Mouse (Mus musculus): ENCODE measurements at regions not wholly inside any gene's neighbourhood (a gene's known extent, or its start where the extent isn't known, plus 50 kb on each side); places are given as distances from the start of the nearest gene placed in this dataset.
A peak's percentile ranks its signal among the peaks of the same experiment; 100 is the strongest.

DNA sequence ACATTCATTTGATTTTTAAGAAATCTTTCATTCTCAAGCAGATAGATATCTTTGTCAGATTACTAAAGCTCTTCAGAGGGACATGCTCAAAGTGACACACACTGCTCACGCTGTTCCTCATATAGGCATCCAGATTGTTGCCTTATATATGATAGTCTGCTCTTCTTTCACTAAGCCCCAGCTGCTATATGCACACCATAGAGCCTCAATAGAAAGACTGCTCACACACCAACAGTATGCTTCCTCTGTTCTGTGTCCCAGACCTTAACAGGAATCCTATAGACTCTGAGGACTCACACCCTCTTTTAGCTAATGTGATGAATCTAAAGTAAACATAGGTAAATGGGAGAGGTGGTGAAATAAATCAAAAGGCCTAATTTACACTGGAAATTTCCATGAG is 561.8 kb downstream of the Smarca1 start:
- no peak overlapping the region for H3K4me2 ChIP-seq (ENCODE audit: low read length)
- no peak for ATAC-seq
- no peaks in the 10 kb centered on the region for H3K4me1 ChIP-seq (replicated peaks; ENCODE audit: control insufficient read depth, insufficient read depth, low read length)
- H3K27ac ChIP-seq (ENCODE audit: low read length), result no peak overlapping the region
- H3K4me3 ChIP-seq (replicated peaks; ENCODE audit: low read length), result no peak overlapping the region
- no peak overlapping the region for H3K9ac ChIP-seq (replicated peaks; ENCODE audit: low read depth, low read length)
- H3K36me3 ChIP-seq (ENCODE audit: control insufficient read depth, insufficient read depth), result no peaks in the 10 kb centered on the region
- 63% methylated on average over 1 of the region's 1 CpGs for WGBS
- H3K9me3 ChIP-seq (ENCODE audit: control insufficient read depth, low read length), result no peaks in the 10 kb centered on the region
- no peaks in the 10 kb centered on the region for H3K27me3 ChIP-seq (replicated peaks; ENCODE audit: control insufficient read depth, insufficient read depth, low read length)

DNA sequence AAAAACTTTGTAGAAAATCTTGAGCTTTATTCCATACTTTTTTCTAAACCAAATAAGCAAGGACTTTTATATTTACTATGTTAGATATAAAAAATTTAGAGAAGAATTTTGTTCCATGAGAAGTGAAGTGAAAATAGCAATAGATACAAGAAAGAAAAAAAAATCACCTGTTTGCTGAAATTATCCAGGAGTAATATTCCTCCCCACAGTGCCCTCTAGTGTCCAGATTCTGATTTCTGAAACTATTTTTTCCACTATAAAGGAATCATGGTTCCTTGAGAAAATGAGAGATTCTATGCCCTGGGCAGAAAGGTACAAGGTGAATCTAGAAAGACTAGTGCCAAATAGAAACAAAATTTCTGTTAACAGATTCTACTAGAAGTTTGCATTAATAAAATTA is 564.0 kb downstream of the Smarca1 start:
- H3K9me3 ChIP-seq (ENCODE audit: control insufficient read depth, low read length), result no peaks in the 10 kb centered on the region
- no peak for ATAC-seq
- no peaks in the 10 kb centered on the region for H3K36me3 ChIP-seq (ENCODE audit: control insufficient read depth, insufficient read depth)
- H3K27me3 ChIP-seq (replicated peaks; ENCODE audit: control insufficient read depth, insufficient read depth, low read length), result no peaks in the 10 kb centered on the region
- no peak overlapping the region for H3K4me2 ChIP-seq (ENCODE audit: low read length)
- no peak overlapping the region for H3K4me3 ChIP-seq (replicated peaks; ENCODE audit: low read length)
- no peak overlapping the region for H3K9ac ChIP-seq (replicated peaks; ENCODE audit: low read depth, low read length)
- H3K27ac ChIP-seq (ENCODE audit: low read length), result no peak overlapping the region
- H3K4me1 ChIP-seq (replicated peaks; ENCODE audit: control insufficient read depth, insufficient read depth, low read length), result no peaks in the 10 kb centered on the region

GRCm38 (mm10) chrX:47315810-47316209 is 577.0 kb downstream of the Smarca1 start:
- no peak overlapping the region for H3K27ac ChIP-seq (ENCODE audit: low read length)
- ATAC-seq, result no peak
- H3K9ac ChIP-seq (replicated peaks; ENCODE audit: low read depth, low read length), result no peak overlapping the region
- no peak overlapping the region for H3K4me3 ChIP-seq (replicated peaks; ENCODE audit: low read length)
- H3K27me3 ChIP-seq (replicated peaks; ENCODE audit: control insufficient read depth, insufficient read depth, low read length), result no peaks in the 10 kb centered on the region
- 53% methylated on average over 3 of the region's 3 CpGs for WGBS
- H3K4me1 ChIP-seq (replicated peaks; ENCODE audit: control insufficient read depth, insufficient read depth, low read length), result no peaks in the 10 kb centered on the region
- H3K36me3 ChIP-seq (ENCODE audit: control insufficient read depth, insufficient read depth), result no peaks in the 10 kb centered on the region
- no peak overlapping the region for H3K4me2 ChIP-seq (ENCODE audit: low read length)
- H3K9me3 ChIP-seq (ENCODE audit: control insufficient read depth, low read length), result no peaks in the 10 kb centered on the region

GRCm38 (mm10) chrX:47307140-47307539 is 585.6 kb downstream of the Smarca1 start:
- Histone ChIP-seq H3K4me1 (replicated peaks; ENCODE audit: control insufficient read depth, insufficient read depth, low read length) (no peaks in the 10 kb centered on the region), H3K4me2 (ENCODE audit: low read length) (no peak overlapping the region), H3K9me3 (ENCODE audit: control insufficient read depth, low read length) (no peaks in the 10 kb centered on the region), H3K27ac (ENCODE audit: low read length) (no peak overlapping the region), H3K9ac (replicated peaks; ENCODE audit: low read depth, low read length) (no peak overlapping the region), H3K27me3 (replicated peaks; ENCODE audit: control insufficient read depth, insufficient read depth, low read length) (no peaks in the 10 kb centered on the region), H3K4me3 (replicated peaks; ENCODE audit: low read length) (no peak overlapping the region), H3K36me3 (ENCODE audit: control insufficient read depth, insufficient read depth) (no peaks in the 10 kb centered on the region)
- 74% methylated on average over 2 of the region's 2 CpGs for WGBS
- ATAC-seq, result no peak

DNA sequence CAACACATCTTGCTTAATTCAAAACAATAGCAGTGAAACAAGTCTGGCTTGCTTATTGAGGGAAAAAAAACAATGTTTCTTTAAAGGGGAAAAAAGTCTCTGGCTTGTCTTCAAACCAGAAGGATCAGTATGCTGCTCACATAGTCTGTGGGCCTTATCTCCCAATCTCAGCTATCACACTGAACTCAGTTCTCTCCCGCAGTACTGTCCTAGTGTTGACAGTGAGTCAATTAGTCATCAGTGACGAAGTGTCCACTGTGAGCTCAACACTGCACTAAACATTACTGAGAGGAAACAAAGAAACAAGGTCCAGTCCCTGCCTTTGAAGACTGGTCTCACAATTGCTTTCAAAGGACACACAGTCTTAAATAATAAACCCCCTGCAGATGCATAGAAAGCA is 589.2 kb downstream of the Smarca1 start:
- Histone ChIP-seq H3K4me2 (ENCODE audit: low read length) (no peak overlapping the region), H3K9ac (replicated peaks; ENCODE audit: low read depth, low read length) (no peak overlapping the region), H3K27me3 (replicated peaks; ENCODE audit: control insufficient read depth, insufficient read depth, low read length) (no peaks in the 10 kb centered on the region), H3K9me3 (ENCODE audit: control insufficient read depth, low read length) (no peaks in the 10 kb centered on the region), H3K36me3 (ENCODE audit: control insufficient read depth, insufficient read depth) (no peaks in the 10 kb centered on the region), H3K4me3 (replicated peaks; ENCODE audit: low read length) (no peak overlapping the region), H3K4me1 (replicated peaks; ENCODE audit: control insufficient read depth, insufficient read depth, low read length) (no peaks in the 10 kb centered on the region), H3K27ac (ENCODE audit: low read length) (no peak overlapping the region)
- no peak for ATAC-seq
- WGBS, result 23% methylated on average over 2 of the region's 2 CpGs

DNA sequence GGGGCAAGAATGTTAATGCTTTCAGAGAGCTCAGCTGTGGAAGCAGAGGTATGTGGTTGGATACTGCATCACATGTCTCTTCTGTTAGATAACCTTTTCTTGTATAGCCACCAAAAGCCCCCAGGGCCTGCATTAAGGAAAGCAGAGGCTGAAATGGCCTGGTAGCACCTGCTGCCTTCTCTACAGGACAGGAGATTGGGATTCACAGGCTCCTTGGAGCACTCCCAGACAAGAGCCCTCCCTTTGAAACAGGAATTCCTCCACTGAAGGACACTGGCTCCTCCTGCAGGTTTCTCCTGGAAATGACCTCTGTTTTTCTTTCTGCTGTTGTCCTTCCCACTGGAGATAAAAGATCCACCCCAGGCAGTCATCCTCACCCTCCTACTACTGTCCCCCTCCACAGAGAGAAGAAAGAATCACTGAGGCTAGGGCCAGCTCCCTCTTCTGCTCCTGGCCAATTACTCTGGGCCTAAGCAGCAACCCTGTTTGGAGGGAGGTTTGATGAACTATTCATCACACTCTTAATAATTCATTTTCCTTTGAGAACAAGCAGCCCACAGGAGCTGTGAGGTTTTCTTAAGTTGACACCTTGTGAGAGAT is 600.1 kb downstream of the Smarca1 start:
- no peak overlapping the region for H3K4me3 ChIP-seq (replicated peaks; ENCODE audit: low read length)
- ATAC-seq, result peak; percentile 64; the same call in 1 of the 2 replicates
- no peaks in the 10 kb centered on the region for H3K27me3 ChIP-seq (replicated peaks; ENCODE audit: control insufficient read depth, insufficient read depth, low read length)
- no peak overlapping the region for H3K27ac ChIP-seq (ENCODE audit: low read length)
- H3K4me1 ChIP-seq (replicated peaks; ENCODE audit: control insufficient read depth, insufficient read depth, low read length), result no peaks in the 10 kb centered on the region
- H3K36me3 ChIP-seq (ENCODE audit: control insufficient read depth, insufficient read depth), result no peaks in the 10 kb centered on the region
- no peaks in the 10 kb centered on the region for H3K9me3 ChIP-seq (ENCODE audit: control insufficient read depth, low read length)
- no peak overlapping the region for H3K4me2 ChIP-seq (ENCODE audit: low read length)
- no peak overlapping the region for H3K9ac ChIP-seq (replicated peaks; ENCODE audit: low read depth, low read length)
